ENCODE assay signal across 8 mouse cellular contexts in the genomic region with DNA sequence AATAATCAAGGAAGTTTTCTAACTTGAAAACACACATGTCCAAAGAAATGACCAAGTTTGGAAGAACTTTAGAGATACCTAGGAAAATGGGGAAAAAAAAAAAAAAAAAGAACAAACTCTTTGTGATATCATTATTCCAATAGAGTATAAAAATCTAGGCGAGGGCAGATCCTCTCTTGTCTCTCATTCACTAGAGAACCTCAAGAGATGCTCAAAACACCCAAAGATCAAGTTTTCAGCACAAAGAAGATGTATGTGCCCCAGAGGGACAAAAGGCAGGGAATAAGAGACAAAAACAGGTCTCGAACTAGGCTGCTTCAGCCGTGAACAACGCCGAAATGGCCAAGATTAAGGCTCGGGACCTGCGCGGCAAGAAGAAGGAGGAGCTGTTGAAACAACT. TPM values are rescaled to one million over a fixed set of nuclear protein-coding genes. Genes with fewer than 3 reads are reported as not detected.
DNase-seq lines count a peak whose midpoint lies in the region; ATAC-seq and TF ChIP-seq lines count a peak whose summit lies in the region.

A gene (plus strand): TSS at position 301 of the 400 bp plus-strand sequence.

- no peak for ATAC-seq in forebrain, embryonic 14.5 days
- ATAC-seq in hindbrain, embryonic 11.5 days (ENCODE audit: low FRiP score): no peak
- no peak for ATAC-seq in liver, embryonic 13.5 days (ENCODE audit: low read depth)

- no peak within 1 kb of the TSS for H3K27ac ChIP-seq in MEL (ENCODE audit: control insufficient read depth, low read depth, low read length)
- no peak within 1 kb of the TSS for H3K27ac ChIP-seq in forebrain, embryonic 14.5 days (ENCODE audit: low read depth, low read length)
- H3K27ac ChIP-seq in hindbrain, embryonic 11.5 days (ENCODE audit: low read depth, low read length): no peak within 1 kb of the TSS
- H3K27ac ChIP-seq in liver, embryonic 13.5 days: no peak within 1 kb of the TSS

- DNase-seq in MEL (ENCODE audit: low read depth, low spot score): no peak
- DNase-seq in forebrain, embryonic 14.5 days (ENCODE audit: low spot score): no peak
- no peak for DNase-seq in hindbrain, embryonic 11.5 days (ENCODE audit: low spot score)
- DNase-seq in liver, embryonic 13.5 days: no peak
- no peak for DNase-seq in right cerebral cortex, adult 18-20 months
- no peak for DNase-seq in cerebellum, adult 9-11 months
- DNase-seq in kidney, adult 18-20 months: no peak

- H3K79me2 ChIP-seq in C2C12 (ENCODE audit: control insufficient read depth, insufficient read depth) (no peaks in the 10 kb centered on the region), MEL (ENCODE audit: control insufficient read depth, insufficient read depth, low read length, poor library complexity) (no peaks in the 10 kb centered on the region)

- TF ChIP-seq POLR2A in MEL (IDR thresholded peaks at IDR 0.05; ENCODE audit: control insufficient read depth in 1 of 2, insufficient read depth in 1 of 2, low read depth in 1 of 2, low read length in 2 of 2, poor library complexity in 1 of 2): no peak

- no peak for TF ChIP-seq RAD21 in MEL (IDR thresholded peaks at IDR 0.05; ENCODE audit: low read depth, low read length)

- no peak within 1 kb of the TSS for H3K9ac ChIP-seq in MEL (ENCODE audit: control insufficient read depth, low read depth, low read length, poor library complexity, severe bottlenecking)
- H3K9ac ChIP-seq in forebrain, embryonic 14.5 days (ENCODE audit: low read length): no peak within 1 kb of the TSS
- no peak within 1 kb of the TSS for H3K9ac ChIP-seq in hindbrain, embryonic 11.5 days (ENCODE audit: low read depth, low read length)
- no peak within 1 kb of the TSS for H3K9ac ChIP-seq in liver, embryonic 13.5 days

- 85% methylated on average over 5 of the region's 8 CpGs for WGBS in forebrain, embryonic 14.5 days
- 92% methylated on average over 8 of the region's 8 CpGs for WGBS in hindbrain, embryonic 11.5 days
- 74% methylated on average over 8 of the region's 8 CpGs for WGBS in liver, embryonic 13.5 days (ENCODE audit: insufficient replicate concordance)

- H3K4me1 ChIP-seq in MEL (ENCODE audit: control insufficient read depth in 1 of 2, insufficient read depth in 2 of 2, low read length in 2 of 2): no peaks in the 10 kb centered on the region
- H3K4me1 ChIP-seq in forebrain, embryonic 14.5 days (ENCODE audit: control insufficient read depth, insufficient read depth, low read length): no peaks in the 10 kb centered on the region
- H3K4me1 ChIP-seq in hindbrain, embryonic 11.5 days (replicated peaks; ENCODE audit: control insufficient read depth, insufficient read depth, low read length): no peaks in the 10 kb centered on the region
- H3K4me1 ChIP-seq in liver, embryonic 13.5 days (replicated peaks): no peaks in the 10 kb centered on the region

- H3K4me2 ChIP-seq in forebrain, embryonic 14.5 days (ENCODE audit: low read length): no peak within 1 kb of the TSS
- H3K4me2 ChIP-seq in hindbrain, embryonic 11.5 days (replicated peaks; ENCODE audit: low read depth, low read length): no peak within 1 kb of the TSS
- H3K4me2 ChIP-seq in liver, embryonic 13.5 days: no peak within 1 kb of the TSS

- TF ChIP-seq CTCF in C2C12 (IDR thresholded peaks at IDR 0.05; ENCODE audit: control insufficient read depth, insufficient read depth, insufficient read length): no peak
- no peak for TF ChIP-seq CTCF in MEL (IDR thresholded peaks at IDR 0.05 in 2 of 3, conservative IDR thresholded peaks at IDR 0.05 in 1 of 3; ENCODE audit: control insufficient read depth in 1 of 3, insufficient read depth in 1 of 3, low read depth in 2 of 3, low read length in 3 of 3, poor library complexity in 1 of 3, severe bottlenecking in 1 of 3)

- H3K27me3 ChIP-seq in C2C12 (ENCODE audit: control insufficient read depth, insufficient read depth, insufficient read length) (no peaks in the 10 kb centered on the region), MEL (ENCODE audit: control insufficient read depth in 1 of 2, insufficient read depth in 2 of 2, low read length in 2 of 2) (no peaks in the 10 kb centered on the region)
- no peaks in the 10 kb centered on the region for H3K27me3 ChIP-seq in forebrain, embryonic 14.5 days (replicated peaks; ENCODE audit: control insufficient read depth, insufficient read depth, low read length)
- no peaks in the 10 kb centered on the region for H3K27me3 ChIP-seq in hindbrain, embryonic 11.5 days (ENCODE audit: control insufficient read depth, insufficient read depth, low read length)
- no peaks in the 10 kb centered on the region for H3K27me3 ChIP-seq in liver, embryonic 13.5 days

- H3K36me3 ChIP-seq in C2C12 (ENCODE audit: control insufficient read depth, insufficient read depth) (no peaks in the 10 kb centered on the region), MEL (ENCODE audit: control insufficient read depth in 1 of 2, insufficient read depth in 2 of 2, low read length in 2 of 2) (no peaks in the 10 kb centered on the region)
- no peaks in the 10 kb centered on the region for H3K36me3 ChIP-seq in forebrain, embryonic 14.5 days (ENCODE audit: control insufficient read depth, insufficient read depth, low read length)
- H3K36me3 ChIP-seq in hindbrain, embryonic 11.5 days (ENCODE audit: control insufficient read depth, insufficient read depth, low read length): no peaks in the 10 kb centered on the region
- no peaks in the 10 kb centered on the region for H3K36me3 ChIP-seq in liver, embryonic 13.5 days

- no peak for TF ChIP-seq EP300 in MEL (IDR thresholded peaks at IDR 0.05; ENCODE audit: low read depth in 1 of 2, low read length in 2 of 2)

- H3ac ChIP-seq in C2C12 (ENCODE audit: control insufficient read depth, insufficient read length, low read depth): no peak within 1 kb of the TSS

- no peak within 1 kb of the TSS for H3K4me3 ChIP-seq in C2C12 (ENCODE audit: insufficient read depth, poor library complexity, severe bottlenecking)
- H3K4me3 ChIP-seq in MEL (ENCODE audit: control insufficient read depth in 1 of 2, insufficient read depth in 1 of 2, low read depth in 2 of 2, low read length in 2 of 2): no peak within 1 kb of the TSS
- H3K4me3 ChIP-seq in forebrain, embryonic 14.5 days (ENCODE audit: low read depth, low read length): no peak within 1 kb of the TSS
- H3K4me3 ChIP-seq in hindbrain, embryonic 11.5 days (ENCODE audit: low read depth, low read length): no peak within 1 kb of the TSS
- no peak within 1 kb of the TSS for H3K4me3 ChIP-seq in liver, embryonic 13.5 days (replicated peaks)

- H3K79me3 ChIP-seq in C2C12 (ENCODE audit: low read depth): no peaks in the 10 kb centered on the region

- H3K9me3 ChIP-seq in MEL (replicated peaks; ENCODE audit: insufficient read depth, low read length): no peaks in the 10 kb centered on the region
- H3K9me3 ChIP-seq in forebrain, embryonic 14.5 days (replicated peaks; ENCODE audit: control insufficient read depth, low read length): no peaks in the 10 kb centered on the region; the same call in 1 of the 2 replicates
- H3K9me3 ChIP-seq in hindbrain, embryonic 11.5 days (ENCODE audit: control insufficient read depth, low read length): no peaks in the 10 kb centered on the region
- H3K9me3 ChIP-seq in liver, embryonic 13.5 days (replicated peaks): no peaks in the 10 kb centered on the region

TF ChIP-seq in C2C12, 6 proteins besides CTCF, POLR2A, EP300 and RAD21:
- TF ChIP-seq CEBPB (IDR thresholded peaks at IDR 0.05; ENCODE audit: low read depth): no peak
- TF ChIP-seq MYOG (IDR thresholded peaks at IDR 0.05; ENCODE audit: control insufficient read depth, extremely low read depth, insufficient read length): no peak
- TF ChIP-seq MAX (IDR thresholded peaks at IDR 0.05): no peak
- no peak for TF ChIP-seq USF1 (IDR thresholded peaks at IDR 0.05; ENCODE audit: low read depth)
- no peak for TF ChIP-seq FOSL1 (IDR thresholded peaks at IDR 0.05; ENCODE audit: insufficient read depth, low read length, poor library complexity, severe bottlenecking)
- TF ChIP-seq MYOD1 (IDR thresholded peaks at IDR 0.05; ENCODE audit: control insufficient read depth, insufficient read length, low read depth): no peak

TF ChIP-seq in MEL, 35 proteins besides CTCF, POLR2A, EP300 and RAD21:
- TF ChIP-seq SMC3 (IDR thresholded peaks at IDR 0.05; ENCODE audit: low read depth, low read length) (no peak), RCOR1 (IDR thresholded peaks at IDR 0.05; ENCODE audit: low read depth, low read length) (no peak), JUND (IDR thresholded peaks at IDR 0.05; ENCODE audit: low read depth, low read length) (no peak), MAFK (IDR thresholded peaks at IDR 0.05; ENCODE audit: borderline replicate concordance, low read depth, low read length) (no peak), CHD2 (IDR thresholded peaks at IDR 0.05; ENCODE audit: low read length) (no peak), ELF1 (IDR thresholded peaks at IDR 0.05; ENCODE audit: low read depth, low read length) (no peak), TCF12 (IDR thresholded peaks at IDR 0.05; ENCODE audit: low read depth, low read length) (no peak), MXI1 (IDR thresholded peaks at IDR 0.05; ENCODE audit: low read depth, low read length) (no peak), E2F4 (IDR thresholded peaks at IDR 0.05; ENCODE audit: borderline replicate concordance, low read depth, low read length) (no peak), CHD1 (IDR thresholded peaks at IDR 0.05; ENCODE audit: low read depth, low read length) (no peak), MYB (IDR thresholded peaks at IDR 0.05; ENCODE audit: low read depth, low read length) (no peak), GABPA (IDR thresholded peaks at IDR 0.05; ENCODE audit: low read depth, low read length) (no peak)
TF ChIP-seq in MEL: peak in this region for 0.

RNA-seq across cellular contexts. Expression of the gene that starts here (rescaled TPM):
- polyA plus RNA-seq in C2C12 (2012; fragmentation: generic; extraction: Trizol): 905 TPM
- total RNA-seq in MEL (2012; rRNA removed): 459 and 615 TPM in 2 replicates
- polyA plus RNA-seq in MEL (2012; ENCODE audit: insufficient read depth in 1 of 2, insufficient read length in 2 of 2, low read depth in 1 of 2, low replicate concordance in 2 of 2, missing spikeins in 1 of 2): 1,000 to 10,000 TPM in 1 of 2 experiments, not detected in 1; 2,505 TPM
- 735 and 817 TPM in 2 replicates for polyA plus RNA-seq in forebrain, embryonic 14.5 days (2014; fragmentation: Nextera tagmentation; extraction: Ambion mirVana)
- polyA plus RNA-seq in hindbrain, embryonic 11.5 days (2014; fragmentation: Nextera tagmentation; extraction: Ambion mirVana): 905 and 930 TPM in 2 replicates
- polyA plus RNA-seq in liver, embryonic 13.5 days (2015; fragmentation: Nextera tagmentation; extraction: Ambion mirVana): 748 and 750 TPM in 2 replicates
